Mouse (Mus musculus) hindbrain, embryonic 16.5 days (tissue): ENCODE results near the gene Npy1r. TPM values are rescaled to one million over a fixed set of nuclear protein-coding genes. Genes with fewer than 3 reads are reported as not detected.

ENCODE experiments used
- ATAC-seq: fragments of 200-750 bp; cut with Nextera tagmentation; 2 replicates; pipeline ENCODE4 v1.8.0; 2017; ENCODE audit warnings: moderate TSS enrichment, moderate library complexity
- H3K27ac ChIP-seq: fragments of 300-500 bp; sonication (generic); 2 replicates; pipeline ENCODE4 v1.5.1; 2014; ENCODE audit warnings: low read depth, mild to moderate bottlenecking, control low read depth, low read length, moderate library complexity
- H3K27me3 ChIP-seq: fragments of 300-500 bp; sonication (generic); replicated peaks from 2 replicates; pipeline ENCODE4 v1.6.1; 2014; ENCODE audit warnings: low read length; ENCODE audit not compliant: control insufficient read depth, insufficient read depth
- H3K36me3 ChIP-seq: fragments of 300-500 bp; sonication (generic); 2 replicates; pipeline ENCODE4 v1.6.1; 2014; ENCODE audit warnings: mild to moderate bottlenecking, low read length, moderate library complexity, mixed read lengths; ENCODE audit not compliant: control insufficient read depth, insufficient read depth
- H3K4me1 ChIP-seq: fragments of 300-500 bp; sonication (generic); 2 replicates; pipeline ENCODE4 v1.6.1; 2014; ENCODE audit warnings: low read depth, low read length; ENCODE audit not compliant: control insufficient read depth, insufficient read depth
- H3K4me2 ChIP-seq: fragments of 300-500 bp; sonication (generic); 2 replicates; pipeline ENCODE4 v1.6.1; 2014; ENCODE audit warnings: mild to moderate bottlenecking, low read length, control low read depth, moderate library complexity
- H3K4me3 ChIP-seq: fragments of 300-500 bp; sonication (generic); 2 replicates; pipeline ENCODE4 v1.5.1; 2014; ENCODE audit warnings: mild to moderate bottlenecking, low read length, control low read depth, moderate library complexity
- H3K9ac ChIP-seq: fragments of 300-500 bp; sonication (generic); 2 replicates; pipeline ENCODE4 v1.6.1; 2014; ENCODE audit warnings: low read depth, mild to moderate bottlenecking, control low read depth, low read length, moderate library complexity
- H3K9me3 ChIP-seq: fragments of 300-500 bp; sonication (generic); 2 replicates; pipeline ENCODE4 v1.6.1; 2014; ENCODE audit warnings: mild to moderate bottlenecking, low read length, moderate library complexity; ENCODE audit not compliant: control insufficient read depth
- WGBS: fragments of 180-500 bp; shearing (Covaris S2); extraction: QIAGEN DNeasy Blood & Tissue Kit; methylation state at CpG from one replicate; pipeline ENCODE4 v1.1.7; 2014; 5-methylcytosine and 5-hydroxymethylcytosine counted together
- polyA plus RNA-seq: library from polyadenylated mRNA; unstranded; fragments of >200 nt; fragmentation: Nextera tagmentation; extraction: Ambion mirVana; gene quantifications from 2 replicates; pipeline ENCODE4 v1.2.1, GENCODE M21; 2015

Gene Npy1r
- polyA plus RNA-seq, result 9.1 and 10.2 TPM in 2 replicates

DNA sequence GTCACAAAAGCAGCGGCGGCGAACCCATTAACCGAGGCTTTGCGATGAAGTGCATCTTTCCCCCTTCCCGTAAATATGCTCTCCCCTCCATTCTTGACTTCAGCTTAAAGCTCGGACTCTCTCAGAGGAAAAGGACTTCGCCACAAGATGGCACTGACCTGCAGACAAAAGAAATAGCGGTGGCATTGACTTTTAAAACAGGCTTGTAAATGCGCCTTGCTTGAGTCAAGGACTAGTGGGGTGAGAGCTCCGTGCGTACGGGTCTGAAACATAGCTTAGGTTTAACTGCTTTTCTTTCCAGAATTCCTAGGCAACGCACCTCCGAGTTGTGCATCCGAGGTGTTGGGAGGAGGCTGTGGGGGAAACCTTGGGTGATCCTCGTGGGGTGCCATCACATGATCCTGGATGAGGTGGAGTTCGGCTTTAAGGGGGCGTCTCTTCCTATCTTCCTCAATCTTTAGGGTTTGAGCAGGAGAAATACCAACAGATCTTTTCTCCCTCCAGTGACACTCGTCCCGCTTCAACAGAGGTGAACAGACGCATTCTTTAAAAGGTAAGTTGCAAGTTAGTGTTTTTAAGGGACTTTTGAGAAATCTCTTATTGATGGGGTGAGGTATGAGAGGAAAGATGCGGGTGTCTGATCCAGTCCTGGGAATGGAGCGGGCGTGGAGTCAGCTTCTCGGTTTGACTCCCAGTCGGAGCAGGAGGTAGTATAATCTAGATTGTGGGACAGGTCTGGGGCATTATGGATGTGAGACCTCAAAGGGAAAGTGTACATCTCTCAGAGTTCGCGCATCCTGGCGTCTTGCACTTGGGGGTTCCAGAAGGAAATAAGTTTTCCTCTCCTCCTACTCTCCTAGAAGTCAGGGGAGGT lies at the start of gene Npy1r:
TSS of gene Npy1r (plus strand) at position 223 of the 874 bp plus-strand sequence.
- H3K4me3 ChIP-seq, result peak within 1 kb of the TSS; percentile 54
- WGBS, result under 1% methylated on average over 30 of the region's 30 CpGs
- H3K36me3 ChIP-seq, result no peaks in the 10 kb centered on the region
- H3K27ac ChIP-seq, result no peak within 1 kb of the TSS
- peaks cover 4% of the 10 kb centered on the region for H3K4me1 ChIP-seq
- no peaks in the 10 kb centered on the region for H3K9me3 ChIP-seq
- peaks cover 3% of the 10 kb centered on the region; the same call in 1 of the 2 replicates for H3K27me3 ChIP-seq
- peak; percentile 85 for ATAC-seq
- peak within 1 kb of the TSS; percentile 62 for H3K4me2 ChIP-seq
- peak within 1 kb of the TSS; percentile 62 for H3K9ac ChIP-seq

DNA sequence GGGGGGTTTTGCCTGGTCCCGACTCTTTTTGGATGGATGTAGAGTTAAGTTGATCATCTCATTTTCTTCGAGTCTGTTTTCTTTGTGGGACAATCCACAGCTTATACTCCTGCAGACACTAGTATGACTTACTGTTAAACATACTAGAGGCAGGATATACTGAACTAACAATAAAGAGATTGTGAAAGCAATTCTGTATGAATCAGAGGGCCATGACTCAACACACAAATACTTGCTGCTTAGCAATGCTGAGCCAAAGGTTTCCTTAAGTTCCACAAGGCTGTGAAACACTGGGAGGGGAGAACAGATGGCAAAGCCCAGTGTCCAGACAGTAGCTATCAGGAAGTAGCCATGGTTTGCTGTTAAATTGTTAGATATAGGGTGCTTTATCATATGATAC lies 15.7 kb upstream of the Npy1r start:
- Histone ChIP-seq H3K36me3 (no peaks in the 10 kb centered on the region), H3K4me1 (no peaks in the 10 kb centered on the region), H3K4me2 (no peak overlapping the region), H3K27me3 (0 out of 2 replicates have a peak, but pooled peaks cover 2% of the 10 kb centered on the region), H3K27ac (no peak overlapping the region), H3K4me3 (no peak overlapping the region), H3K9me3 (no peaks in the 10 kb centered on the region), H3K9ac (no peak overlapping the region)
- 90% methylated on average over 2 of the region's 2 CpGs for WGBS
- no peak for ATAC-seq

DNA sequence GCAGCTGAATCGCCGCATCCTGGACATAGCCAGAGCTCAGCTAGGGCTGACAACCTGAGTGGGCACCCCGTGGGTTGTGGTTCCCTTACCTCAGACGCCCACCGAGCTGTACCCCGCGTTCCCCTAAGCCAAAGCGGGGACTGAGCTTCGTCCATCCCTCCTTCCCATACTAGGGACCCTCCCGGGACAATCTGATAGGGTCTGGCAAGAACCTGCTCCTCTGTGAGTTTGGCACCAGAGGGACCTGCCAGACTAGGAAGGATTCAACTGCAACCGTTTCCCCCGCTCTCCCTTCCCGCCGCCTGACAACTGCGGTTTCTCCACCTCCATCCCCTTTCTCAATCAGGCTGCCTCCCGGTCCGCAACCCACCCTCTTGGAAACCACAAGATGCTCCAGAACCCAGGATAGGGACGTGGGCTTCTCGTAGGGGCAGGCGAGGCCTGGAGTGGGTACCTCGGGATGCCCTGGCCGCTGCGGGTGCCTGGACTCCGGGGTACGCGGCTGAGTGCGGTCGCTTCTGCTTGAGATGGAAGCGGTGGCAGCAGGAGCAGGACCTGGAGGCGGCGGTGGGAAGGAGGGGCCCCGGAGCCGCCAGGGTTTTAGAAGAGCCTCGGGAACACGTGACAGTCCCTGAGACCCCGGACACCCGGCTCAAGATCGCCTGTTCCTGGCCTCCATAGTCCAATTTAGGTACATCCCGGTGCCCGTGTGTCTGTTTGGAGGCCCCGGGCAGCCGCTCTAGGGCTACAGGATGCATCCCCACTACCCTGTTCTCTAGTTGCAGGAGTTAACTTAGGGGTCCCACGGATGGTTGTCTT lies 9.3 kb upstream of the Npy1r start, which contains the start of gene Npy5r:
TSS of gene Npy5r (minus strand) at position 618 of the 819 bp plus-strand sequence.
- Histone ChIP-seq H3K9ac (peak within 1 kb of the TSS; percentile 77), H3K9me3 (no peaks in the 10 kb centered on the region), H3K4me2 (peak within 1 kb of the TSS; percentile 81), H3K36me3 (no peaks in the 10 kb centered on the region), H3K4me3 (peak within 1 kb of the TSS; percentile 53), H3K4me1 (no peaks in the 10 kb centered on the region), H3K27ac (no peak within 1 kb of the TSS; the same call in 1 of the 2 replicates), H3K27me3 (0 out of 2 replicates have a peak, but pooled peaks cover 2% of the 10 kb centered on the region)
- peak; percentile 85 for ATAC-seq
- 3% methylated on average over 40 of the region's 43 CpGs for WGBS

DNA sequence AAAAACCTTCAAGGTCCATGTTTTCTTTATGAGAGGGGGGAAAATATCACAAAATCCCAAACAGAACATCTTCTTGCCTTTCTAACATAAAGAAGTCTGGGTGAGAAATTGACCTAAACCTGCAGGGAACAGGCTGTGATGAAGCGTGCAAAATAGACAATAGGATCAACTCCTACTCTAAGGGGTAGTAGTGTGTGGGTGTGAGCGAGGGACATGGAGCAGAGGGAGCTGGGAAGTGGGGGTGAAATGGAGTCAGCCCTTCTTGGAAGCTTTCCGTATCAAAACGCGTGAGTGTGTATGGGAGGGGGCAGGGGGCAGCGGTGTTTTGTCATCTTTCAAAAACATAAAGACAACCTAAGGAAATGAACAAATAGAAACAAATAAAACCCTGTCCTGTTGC lies 8.6 kb upstream of the Npy1r start:
- WGBS, result 33% methylated on average over 6 of the region's 6 CpGs

DNA sequence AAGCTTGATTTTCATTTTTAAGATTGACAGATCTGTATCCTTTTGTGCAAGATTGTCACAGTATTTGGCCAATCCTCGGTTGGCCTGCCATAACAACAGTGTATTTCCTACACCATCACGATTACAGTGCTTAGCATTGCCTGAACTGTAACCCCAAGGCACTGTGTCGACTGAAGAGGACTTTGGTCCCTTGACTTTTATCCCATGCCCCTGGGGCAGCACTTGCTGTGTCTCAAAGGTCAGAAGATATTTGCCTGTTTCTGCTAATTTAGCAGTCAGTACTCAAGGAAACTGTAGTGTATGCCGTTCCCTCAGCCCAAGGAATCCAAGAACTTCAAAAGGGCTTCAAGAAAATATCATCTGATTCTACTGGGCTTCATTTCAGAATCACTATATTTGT lies 8.2 kb upstream of the Npy1r start:
- WGBS, result 66% methylated on average over 4 of the region's 4 CpGs
- Histone ChIP-seq H3K4me3 (no peak overlapping the region), H3K27me3 (0 out of 2 replicates have a peak, but pooled peaks cover 2% of the 10 kb centered on the region), H3K4me2 (peak overlapping the region; percentile 81; the same call in 1 of the 2 replicates), H3K4me1 (no peaks in the 10 kb centered on the region), H3K27ac (no peak overlapping the region), H3K9ac (no peak overlapping the region), H3K9me3 (no peaks in the 10 kb centered on the region), H3K36me3 (no peaks in the 10 kb centered on the region)
- no peak for ATAC-seq

More for the DNA sequence above, 8.6 kb upstream of the Npy1r start:
- Histone ChIP-seq H3K9me3 (no peaks in the 10 kb centered on the region), H3K4me3 (peak overlapping the region; percentile 53), H3K4me1 (no peaks in the 10 kb centered on the region), H3K9ac (no peak overlapping the region), H3K27me3 (0 out of 2 replicates have a peak, but pooled peaks cover 2% of the 10 kb centered on the region), H3K27ac (no peak overlapping the region), H3K36me3 (no peaks in the 10 kb centered on the region), H3K4me2 (peak overlapping the region; percentile 81)
- peak; percentile 43; the same call in 1 of the 2 replicates for ATAC-seq

DNA sequence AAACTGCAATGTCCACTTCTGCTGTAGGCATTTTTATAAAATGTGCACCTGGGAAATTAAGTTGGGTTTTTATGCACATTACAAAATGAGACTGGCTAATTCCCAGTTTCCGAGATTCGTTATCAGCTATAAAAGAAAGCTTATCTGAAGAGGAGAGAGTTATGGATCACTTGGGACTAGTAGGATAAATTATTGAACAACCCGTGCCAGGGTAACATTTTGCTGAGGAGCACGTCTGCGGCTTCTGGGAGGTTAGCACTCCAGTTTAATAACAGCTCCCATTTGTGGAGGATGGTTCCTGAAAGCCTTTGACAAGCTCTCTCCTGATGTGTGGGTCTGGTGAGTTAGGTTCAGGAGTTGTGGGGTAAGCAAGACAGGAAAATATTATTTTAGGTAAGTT lies 6.6 kb upstream of the Npy1r start:
- WGBS, result 61% methylated on average over 5 of the region's 5 CpGs
- H3K9me3 ChIP-seq, result no peaks in the 10 kb centered on the region
- 0 out of 2 replicates have a peak, but pooled peaks cover 2% of the 10 kb centered on the region for H3K27me3 ChIP-seq
- H3K4me2 ChIP-seq, result no peak overlapping the region
- H3K4me3 ChIP-seq, result no peak overlapping the region
- H3K36me3 ChIP-seq, result no peaks in the 10 kb centered on the region
- no peaks in the 10 kb centered on the region for H3K4me1 ChIP-seq
- no peak overlapping the region for H3K27ac ChIP-seq
- ATAC-seq, result no peak
- no peak overlapping the region for H3K9ac ChIP-seq

DNA sequence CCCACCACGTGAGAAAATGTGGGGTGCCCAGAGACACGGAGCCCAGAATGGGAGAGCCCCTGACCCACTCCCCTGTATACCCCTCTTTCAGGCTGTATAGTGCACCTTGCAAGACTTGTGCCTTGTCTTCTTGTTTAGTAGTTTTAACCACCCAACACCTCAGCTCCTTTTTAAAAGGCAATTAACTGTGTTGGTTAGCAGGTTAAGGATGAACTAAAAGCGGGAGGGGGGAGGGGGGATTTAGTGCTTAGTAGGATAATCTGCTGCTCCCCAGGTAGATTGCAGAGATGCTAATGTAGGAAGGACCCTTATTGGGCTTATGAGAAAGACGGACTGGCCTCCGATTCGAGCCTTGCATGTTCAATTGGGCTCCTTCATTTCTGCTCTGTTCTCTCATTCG lies 1.0 kb downstream of the Npy1r start:
- no peaks in the 10 kb centered on the region for H3K36me3 ChIP-seq
- no peak overlapping the region for H3K27ac ChIP-seq
- peak overlapping the region; percentile 62 for H3K4me2 ChIP-seq
- no peaks in the 10 kb centered on the region for H3K9me3 ChIP-seq
- 5% methylated on average over 7 of the region's 7 CpGs for WGBS
- peak overlapping the region; percentile 54 for H3K4me3 ChIP-seq
- ATAC-seq, result peak; percentile 19; the same call in 1 of the 2 replicates
- peaks cover 4% of the 10 kb centered on the region for H3K4me1 ChIP-seq
- H3K27me3 ChIP-seq, result peaks cover 3% of the 10 kb centered on the region; the same call in 1 of the 2 replicates
- H3K9ac ChIP-seq, result peak overlapping the region; percentile 62; the same call in 1 of the 2 replicates

DNA sequence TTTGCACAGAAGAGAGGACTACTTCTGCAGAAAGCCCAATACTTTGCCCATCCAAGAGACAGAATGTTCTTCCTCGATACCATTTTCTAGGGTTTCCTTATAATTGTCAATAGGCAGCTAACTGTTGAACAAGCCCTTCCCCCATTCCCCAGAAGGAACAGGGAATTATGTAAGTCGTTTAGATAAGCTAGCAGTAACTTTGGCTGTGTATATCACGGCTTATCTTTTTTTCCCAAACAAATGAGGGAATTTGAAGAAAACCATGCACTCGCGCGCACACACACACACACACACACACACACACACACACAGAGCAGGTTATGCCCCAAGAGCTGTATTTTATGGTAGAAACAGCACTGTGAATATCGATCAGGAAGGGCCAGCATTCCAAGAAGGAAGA lies 1.8 kb downstream of the Npy1r start:
- WGBS, result 70% methylated on average over 7 of the region's 7 CpGs
- no peaks in the 10 kb centered on the region for H3K36me3 ChIP-seq
- no peak for ATAC-seq
- peak overlapping the region; percentile 62 for H3K4me2 ChIP-seq
- H3K9me3 ChIP-seq, result no peaks in the 10 kb centered on the region
- peaks cover 4% of the 10 kb centered on the region for H3K4me1 ChIP-seq
- no peak overlapping the region for H3K27ac ChIP-seq
- peaks cover 3% of the 10 kb centered on the region; the same call in 1 of the 2 replicates for H3K27me3 ChIP-seq
- peak overlapping the region; percentile 54 for H3K4me3 ChIP-seq
- no peak overlapping the region for H3K9ac ChIP-seq
